Mouse (Mus musculus) B cell, adult 2 months (primary cell): ENCODE data around the gene Cacna1d.

Experiments
- DNase-seq, 2 experiments: peaks; one replicate each; pipeline ENCODE4 v3.0.0; 2022

The Cacna1d gene

DNA sequence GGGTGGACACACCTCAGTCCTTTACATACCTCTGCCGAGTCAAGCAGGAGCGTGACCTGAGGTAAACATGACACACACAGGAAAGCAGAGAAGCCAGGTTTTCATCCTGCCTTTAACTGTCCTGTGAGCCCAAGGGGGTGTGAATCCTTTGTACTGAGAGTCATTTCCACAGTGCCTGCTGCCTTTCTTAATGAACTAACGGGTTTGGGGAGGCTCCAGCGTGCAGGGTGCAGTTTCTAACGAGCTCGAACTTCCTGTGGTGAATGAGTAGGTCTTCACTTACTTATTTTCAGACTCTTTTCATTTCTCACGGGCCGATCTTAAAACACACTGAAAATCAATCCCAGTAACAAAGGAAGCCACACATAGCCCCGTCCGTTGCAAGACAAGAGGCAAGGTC lies 476.8 kb downstream of the Cacna1d start:
- DNase-seq: no peak

DNA sequence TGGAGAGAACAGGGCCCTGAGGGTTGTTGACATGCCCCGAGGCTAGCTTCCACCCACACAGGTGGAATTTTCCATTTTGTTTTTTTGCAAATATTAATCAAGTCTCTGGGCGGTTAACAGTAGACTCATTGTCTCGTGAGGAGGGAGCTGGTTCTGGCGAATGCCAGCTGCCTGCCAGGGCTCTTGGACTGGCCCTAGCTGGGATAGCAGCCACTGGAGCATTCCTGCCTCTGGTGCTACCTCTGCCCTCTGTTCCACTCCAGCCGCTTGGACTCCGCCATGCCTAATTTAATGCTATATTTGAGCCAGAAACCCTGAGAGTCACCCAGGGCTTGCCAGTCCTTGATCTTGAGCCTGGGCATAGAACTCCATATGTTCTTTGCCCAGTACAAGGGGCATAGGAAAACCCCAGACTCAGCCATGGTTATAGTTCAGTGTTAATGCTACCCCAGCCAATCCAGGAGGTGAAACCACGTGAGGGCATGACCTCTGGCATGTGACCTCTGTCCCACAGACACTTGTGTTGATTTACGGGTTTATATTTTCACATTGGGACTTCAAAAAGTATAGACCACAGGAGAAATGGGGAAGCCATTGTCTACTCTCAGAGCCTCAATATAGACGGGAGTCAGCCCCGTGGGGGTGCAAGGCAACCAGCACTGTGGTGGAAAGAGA lies 479.2 kb downstream of the Cacna1d start:
- no peak for DNase-seq

DNA sequence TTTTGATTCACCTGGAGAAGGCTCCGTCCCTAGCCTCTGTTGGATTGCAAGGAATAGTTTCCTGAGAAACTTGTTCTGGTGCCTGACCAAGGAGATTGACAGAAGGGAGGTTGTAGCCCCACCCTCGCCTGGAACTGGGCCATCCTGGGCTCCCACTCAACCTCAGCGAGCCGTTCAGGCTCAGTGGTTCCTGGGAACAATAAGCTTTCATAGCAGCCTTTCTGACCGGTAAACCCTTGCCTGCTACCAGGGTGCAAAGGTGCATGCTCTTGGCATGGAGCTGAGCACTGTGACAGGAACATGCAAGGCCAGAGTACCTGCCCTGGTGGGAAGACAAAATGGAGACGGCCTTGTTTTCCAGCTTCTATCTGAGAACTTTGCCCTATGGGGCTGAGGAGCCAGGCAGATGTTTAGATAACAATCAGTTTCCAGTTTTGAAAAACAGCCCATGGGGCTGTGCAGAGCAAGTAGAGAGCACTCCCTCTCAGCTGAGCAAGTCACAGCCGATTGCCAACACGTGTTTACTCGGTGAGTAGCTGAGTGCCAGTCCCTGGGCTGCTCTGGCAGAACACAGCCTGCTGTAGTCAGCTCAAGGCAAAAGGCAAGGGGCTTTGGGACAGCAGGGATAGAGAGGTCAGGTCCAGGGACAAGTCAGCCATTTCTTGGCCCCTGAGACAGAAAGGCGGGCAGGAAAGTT lies 481.2 kb downstream of the Cacna1d start:
- DNase-seq: no peak

DNA sequence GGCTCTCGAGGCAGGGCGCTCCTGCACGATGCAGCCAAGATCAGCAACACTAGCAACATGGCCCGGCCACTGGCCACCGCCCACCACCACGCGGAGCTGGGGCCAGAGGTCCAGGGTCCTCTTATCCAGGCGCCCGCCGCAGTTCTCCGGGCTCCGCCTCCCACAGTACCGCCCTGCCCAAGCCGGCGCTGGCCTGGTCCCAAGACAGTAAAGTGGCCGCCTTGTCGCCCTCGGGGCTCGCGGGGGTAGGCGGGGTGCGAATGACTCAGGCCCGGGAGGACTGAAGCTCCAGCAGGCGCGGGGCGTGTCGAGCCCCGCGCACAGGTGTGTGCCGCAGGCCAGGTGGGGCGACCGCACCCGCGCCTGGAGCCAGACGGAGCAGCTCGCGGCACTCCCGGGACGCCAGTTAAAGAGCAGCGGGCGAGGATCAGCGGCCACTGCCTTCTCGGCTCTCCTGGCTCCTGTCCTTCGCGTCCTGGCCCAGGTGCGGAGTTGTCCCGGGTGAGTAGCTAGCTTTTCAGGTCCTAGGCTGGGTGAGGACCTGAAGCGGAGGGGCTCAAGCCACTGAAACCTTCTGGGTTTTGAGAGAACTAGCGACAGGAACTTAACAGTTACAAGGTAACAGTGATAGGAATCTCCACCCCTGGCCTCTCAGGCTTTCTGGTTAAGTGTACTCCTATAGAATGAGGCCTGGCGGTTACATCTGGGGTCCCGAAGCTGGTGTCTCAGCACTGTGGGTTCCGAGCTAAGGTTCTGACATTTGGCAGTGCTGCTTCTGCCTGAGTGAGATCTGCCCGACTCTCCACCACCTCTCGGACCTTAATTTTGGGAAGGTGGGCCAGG lies 482.3 kb downstream of the Cacna1d start, which contains the start of the genes Il17rb and Chdh:
Gene Il17rb, minus strand, starts transcription at position 164 of the 843 bp plus-strand sequence.
Gene Chdh, plus strand, starts transcription at position 291 of the 843 bp plus-strand sequence.
- DNase-seq: no peak

DNA sequence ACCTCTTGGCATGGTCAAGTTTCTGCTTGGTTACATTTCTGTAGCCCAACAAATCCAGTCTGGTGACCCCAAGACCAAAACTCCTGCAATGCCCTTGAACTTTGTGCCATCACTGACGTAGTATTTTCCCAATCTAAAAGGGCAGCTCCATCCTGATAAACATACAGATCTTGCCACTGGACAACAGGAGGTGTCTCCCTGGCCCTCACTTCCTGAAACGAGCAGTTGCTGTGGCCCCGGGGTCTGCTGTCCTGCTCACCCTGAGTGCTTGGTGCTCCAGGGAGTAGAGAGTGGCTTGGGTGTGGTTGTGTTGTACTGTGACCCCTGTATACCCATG lies 491.8 kb downstream of the Cacna1d start:
- DNase-seq: no peak

DNA sequence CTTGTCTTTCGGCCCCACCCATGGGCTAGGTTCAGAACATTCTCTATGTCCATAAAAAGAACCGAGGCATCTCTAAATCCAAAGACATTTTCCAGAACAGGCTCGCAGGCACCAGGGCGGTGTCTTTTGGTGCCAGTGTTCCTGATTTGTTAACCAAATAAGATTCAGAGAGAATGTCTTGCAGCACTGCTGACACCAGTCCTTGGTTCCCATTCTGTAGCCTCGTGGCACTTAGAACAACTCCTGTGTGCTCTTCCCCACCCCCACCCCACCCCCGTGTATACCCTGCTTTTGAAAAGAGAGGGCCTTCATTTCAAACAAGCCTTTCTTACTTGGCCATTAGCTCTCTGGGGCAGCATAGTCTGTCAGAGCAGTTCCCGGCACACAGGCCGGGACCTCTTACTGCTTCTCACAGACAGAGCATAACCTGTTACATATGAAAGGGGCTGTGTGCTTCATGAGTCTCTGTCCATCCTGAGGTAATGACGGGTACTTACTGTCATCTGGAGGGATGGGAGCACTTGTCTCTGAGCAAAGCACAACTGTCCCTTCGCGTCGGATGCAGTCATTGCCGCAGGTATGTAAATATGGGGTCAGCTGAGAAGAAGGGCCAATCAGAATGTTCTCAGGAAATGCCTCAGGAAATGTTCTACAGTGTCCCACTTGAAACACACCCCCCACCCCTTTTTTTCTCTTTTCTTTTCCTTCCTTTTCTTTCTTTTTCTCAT lies 492.3 kb downstream of the Cacna1d start:
- DNase-seq: no peak

DNA sequence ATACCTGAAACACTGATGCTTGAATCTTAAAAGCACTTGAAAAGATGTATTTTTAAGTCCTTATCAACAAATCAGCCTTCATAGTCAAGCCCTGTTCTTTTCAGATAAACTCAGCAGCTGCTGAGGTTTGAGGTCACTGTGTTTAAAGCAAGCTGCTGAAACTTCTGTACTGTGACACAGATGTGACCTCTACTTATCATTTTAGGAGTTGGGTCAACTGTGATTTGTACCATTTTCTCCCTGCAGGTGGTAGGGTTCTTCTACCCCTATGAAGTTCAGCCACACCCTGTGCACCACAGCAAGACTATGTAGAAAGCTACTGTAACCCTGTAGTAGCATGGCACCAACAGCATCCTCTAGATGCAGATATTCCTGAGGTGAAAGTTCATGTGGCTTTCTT lies 493.9 kb downstream of the Cacna1d start:
- DNase-seq: no peak

DNA sequence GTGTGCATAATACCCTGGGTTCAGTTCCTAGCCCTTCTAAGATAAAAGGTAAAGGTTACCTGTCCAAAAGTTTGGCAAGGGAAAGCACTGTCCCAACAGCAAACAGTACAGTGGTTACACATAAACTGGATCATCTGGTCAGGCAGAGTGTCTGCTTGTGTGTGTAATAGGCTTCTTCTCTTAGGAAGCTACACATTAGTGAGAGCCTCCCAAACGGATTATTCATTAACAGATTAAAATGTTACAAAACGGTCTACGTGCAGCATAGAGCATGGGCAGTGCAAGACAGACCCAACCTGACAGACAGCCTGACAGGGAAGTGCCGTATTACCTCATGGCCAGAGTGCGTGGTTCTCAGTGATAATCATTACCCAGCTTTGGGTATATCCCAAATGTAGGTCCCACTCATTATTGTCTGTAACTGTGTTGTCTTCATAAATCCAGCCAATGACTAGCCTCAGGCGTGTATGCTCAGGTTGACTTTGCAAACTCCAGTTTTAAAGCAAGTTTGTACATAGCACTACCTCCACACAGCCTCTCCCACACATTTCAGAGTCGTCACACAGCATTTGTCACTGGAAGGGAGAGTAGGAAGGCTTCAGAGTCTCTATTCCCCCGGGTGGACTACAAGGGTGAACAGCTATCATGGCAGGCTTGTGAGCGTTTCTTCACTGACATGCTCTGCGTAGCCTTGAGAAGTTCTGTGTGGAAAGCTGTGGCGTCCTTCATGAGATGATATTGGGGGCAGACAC lies 495.1 kb downstream of the Cacna1d start:
- no peak for DNase-seq

DNA sequence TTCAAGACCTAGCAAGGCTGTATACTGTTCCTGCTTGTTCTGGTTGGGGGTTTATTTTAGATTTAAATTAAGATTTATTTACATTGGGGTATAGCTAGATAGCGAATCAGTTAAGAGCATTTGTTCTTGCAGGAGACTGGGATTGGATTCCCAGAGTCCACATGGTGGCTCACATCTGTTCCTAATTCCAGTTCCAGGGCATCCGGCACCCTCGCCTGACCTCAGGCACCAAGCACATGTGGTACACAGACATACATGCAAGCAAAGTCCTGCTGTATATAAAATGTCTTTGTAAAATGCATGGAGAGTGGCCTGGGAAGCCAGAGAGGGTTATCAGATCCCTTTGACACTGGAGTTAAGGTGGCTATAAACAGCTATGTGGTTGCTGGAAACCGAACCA lies 496.3 kb downstream of the Cacna1d start:
- DNase-seq: no peak
